Mouse (Mus musculus): ENCODE measurements around the gene Napsa.

The Napsa gene

DNA sequence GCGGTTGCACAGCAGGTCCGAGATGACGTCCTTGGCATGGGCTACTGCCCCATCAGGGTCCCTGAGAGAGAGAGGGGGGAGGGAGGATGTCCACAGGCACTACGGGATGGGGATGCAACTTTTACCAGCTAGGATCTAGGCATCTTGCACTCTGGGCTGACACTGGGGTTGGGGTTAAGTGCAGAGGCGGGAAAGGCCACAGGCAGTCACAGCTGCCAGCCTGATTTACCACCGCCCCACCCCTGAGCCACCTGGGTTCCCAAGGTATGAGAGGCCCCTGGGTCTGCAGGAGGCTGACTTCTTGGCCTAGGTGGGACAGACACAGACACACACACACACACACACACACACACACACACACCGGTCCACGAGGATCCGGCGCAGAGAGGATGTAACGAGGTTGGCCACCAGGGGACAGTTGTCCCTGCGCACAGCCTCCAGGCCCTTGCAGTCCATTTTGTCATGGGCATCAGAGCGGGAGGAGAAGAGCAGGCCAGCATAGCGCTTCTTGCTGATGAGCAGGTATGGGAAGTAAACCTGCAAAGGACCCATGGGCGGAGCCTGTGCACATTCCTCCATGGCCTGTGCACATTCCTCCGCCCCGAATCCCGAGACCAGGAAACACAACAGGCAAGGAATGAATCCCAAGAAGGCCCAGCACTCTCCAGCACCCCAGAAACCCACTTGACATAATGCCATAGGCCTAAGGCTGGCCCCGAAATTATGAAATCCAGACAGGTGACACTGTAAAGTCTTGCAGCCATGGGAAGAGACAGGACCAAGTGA, 37.3 kb upstream of the Napsa start:
- Histone ChIP-seq H3K27me3 (ENCODE audit: control insufficient read depth, insufficient read depth, low read length, poor library complexity, severe bottlenecking) (no peaks in the 10 kb centered on the region), H3K36me3 (ENCODE audit: control insufficient read depth, insufficient read depth, low read length, poor library complexity, severe bottlenecking) (peaks cover 18% of the 10 kb centered on the region)
- DNase-seq (ENCODE audit: low read depth, low spot score) = peak; percentile 60

DNA sequence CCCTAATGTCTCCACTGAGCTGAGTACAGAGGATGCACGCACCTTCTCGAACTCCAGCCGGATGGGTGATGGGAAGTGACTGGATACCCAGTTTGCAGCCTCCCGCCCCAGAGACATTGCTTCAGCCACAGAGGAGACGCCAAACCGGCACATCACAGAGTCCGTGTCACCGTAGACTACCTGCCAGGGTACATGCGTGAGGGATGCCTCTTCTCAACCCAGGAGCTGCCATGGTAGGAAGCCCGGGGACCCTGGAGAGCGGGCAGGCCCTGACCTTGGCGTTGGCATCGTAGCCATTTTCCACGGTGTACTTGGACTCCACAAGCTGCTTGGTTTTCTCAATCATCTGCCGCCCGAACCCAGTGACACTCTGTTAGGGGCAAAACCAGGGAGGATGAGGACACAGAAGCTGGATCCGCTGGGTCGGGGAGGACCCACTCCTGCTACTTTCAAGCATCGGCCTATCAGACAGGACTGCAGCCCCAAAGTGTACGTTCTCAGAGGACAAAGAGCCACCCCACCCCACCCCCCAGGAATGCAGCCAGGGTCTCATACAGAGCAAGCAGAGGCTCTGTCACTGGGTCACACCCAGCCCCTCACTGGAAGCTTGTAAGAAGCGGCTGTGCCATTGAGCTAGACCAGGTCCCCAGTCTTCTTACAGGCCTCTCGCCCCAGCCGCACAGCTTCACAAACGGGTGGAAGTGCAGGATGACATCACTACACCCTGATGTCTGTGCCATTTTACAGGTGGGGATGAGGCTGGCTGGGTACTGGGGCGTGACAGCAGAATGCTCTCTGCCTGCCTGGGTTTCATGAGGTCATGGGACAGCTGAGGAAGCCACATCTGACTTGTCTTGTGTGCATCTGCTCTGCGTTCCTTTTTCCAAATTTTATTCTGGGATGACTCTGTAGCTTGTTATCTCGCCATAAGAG, 36.3 kb upstream of the Napsa start:
- Histone ChIP-seq H3K27me3 (ENCODE audit: control insufficient read depth, insufficient read depth, low read length, poor library complexity, severe bottlenecking) (no peaks in the 10 kb centered on the region), H3K36me3 (ENCODE audit: control insufficient read depth, insufficient read depth, low read length, poor library complexity, severe bottlenecking) (peaks cover 21% of the 10 kb centered on the region)
- peak; percentile 88 for DNase-seq (ENCODE audit: low read depth, low spot score)

DNA sequence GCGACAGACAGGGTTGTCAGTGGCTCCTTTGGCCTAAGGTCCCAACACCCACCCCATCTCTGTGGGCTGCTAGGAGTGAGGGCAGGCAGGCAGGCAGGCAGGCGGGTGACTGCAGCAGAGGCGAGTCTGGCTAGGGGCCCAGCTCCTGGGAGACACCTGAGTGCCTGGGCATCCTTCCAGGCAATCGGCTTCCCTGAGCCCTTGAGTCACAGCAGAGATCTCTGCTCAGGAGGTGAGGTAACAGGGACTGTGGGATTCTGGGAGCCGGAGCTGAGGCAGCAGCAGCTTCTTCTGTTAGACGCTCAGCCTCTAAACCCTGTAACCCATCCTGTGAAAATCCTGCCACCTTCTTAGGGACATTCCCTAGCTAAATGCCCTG, 35.6 kb upstream of the Napsa start:
- peaks cover 25% of the 10 kb centered on the region for H3K36me3 ChIP-seq (ENCODE audit: control insufficient read depth, insufficient read depth, low read length, poor library complexity, severe bottlenecking)
- DNase-seq (ENCODE audit: low read depth, low spot score) = no peak
- no peaks in the 10 kb centered on the region for H3K27me3 ChIP-seq (ENCODE audit: control insufficient read depth, insufficient read depth, low read length, poor library complexity, severe bottlenecking)

DNA sequence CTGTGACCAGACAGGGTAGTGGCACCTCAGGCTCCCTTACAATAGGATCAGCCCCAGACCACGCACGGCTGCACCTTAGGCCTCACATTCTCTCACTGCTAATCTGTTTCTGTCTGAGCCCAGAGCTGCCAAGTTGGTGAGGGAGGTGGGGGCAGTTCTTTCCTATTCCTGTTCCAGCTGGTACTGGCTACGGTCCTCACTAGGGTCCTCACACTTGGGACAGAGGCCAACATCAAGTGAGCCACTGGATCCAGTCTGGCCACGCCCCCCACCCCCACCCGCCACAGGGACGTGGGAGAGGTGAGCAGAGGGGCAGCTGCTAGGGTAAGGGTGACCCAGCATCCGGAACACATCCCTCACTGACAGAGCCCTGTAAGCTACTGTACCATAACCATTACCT, 35.2 kb upstream of the Napsa start:
- no peak for DNase-seq (ENCODE audit: low read depth, low spot score)

DNA sequence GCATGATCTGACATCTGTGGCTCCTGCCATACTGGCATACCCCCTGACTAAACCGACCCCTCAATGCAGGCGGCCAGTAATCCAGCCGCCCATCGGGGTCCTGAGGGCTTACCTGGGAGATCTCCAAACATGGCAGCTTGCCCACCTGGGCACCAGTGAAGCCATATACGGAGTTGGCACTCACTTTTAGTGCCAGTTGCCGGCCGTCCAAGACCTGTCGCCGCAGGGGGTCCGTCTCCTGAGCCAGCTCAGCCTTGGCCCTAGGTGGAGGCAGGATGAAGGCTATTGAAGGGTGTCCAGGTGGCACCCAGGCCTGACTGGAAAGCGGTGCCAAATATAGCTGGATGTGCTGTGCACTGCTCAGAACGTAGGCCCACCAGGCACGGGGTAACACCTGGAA, 34.7 kb upstream of the Napsa start:
- Histone ChIP-seq H3K36me3 (ENCODE audit: control insufficient read depth, insufficient read depth, low read length, poor library complexity, severe bottlenecking) (peaks cover 28% of the 10 kb centered on the region), H3K27me3 (ENCODE audit: control insufficient read depth, insufficient read depth, low read length, poor library complexity, severe bottlenecking) (no peaks in the 10 kb centered on the region)
- DNase-seq (ENCODE audit: low read depth, low spot score) = no peak

More for the DNA sequence above, 35.2 kb upstream of the Napsa start:
- Histone ChIP-seq H3K36me3 (ENCODE audit: control insufficient read depth, insufficient read depth, low read length, poor library complexity, severe bottlenecking) (peaks cover 28% of the 10 kb centered on the region), H3K27me3 (ENCODE audit: control insufficient read depth, insufficient read depth, low read length, poor library complexity, severe bottlenecking) (no peaks in the 10 kb centered on the region)

DNA sequence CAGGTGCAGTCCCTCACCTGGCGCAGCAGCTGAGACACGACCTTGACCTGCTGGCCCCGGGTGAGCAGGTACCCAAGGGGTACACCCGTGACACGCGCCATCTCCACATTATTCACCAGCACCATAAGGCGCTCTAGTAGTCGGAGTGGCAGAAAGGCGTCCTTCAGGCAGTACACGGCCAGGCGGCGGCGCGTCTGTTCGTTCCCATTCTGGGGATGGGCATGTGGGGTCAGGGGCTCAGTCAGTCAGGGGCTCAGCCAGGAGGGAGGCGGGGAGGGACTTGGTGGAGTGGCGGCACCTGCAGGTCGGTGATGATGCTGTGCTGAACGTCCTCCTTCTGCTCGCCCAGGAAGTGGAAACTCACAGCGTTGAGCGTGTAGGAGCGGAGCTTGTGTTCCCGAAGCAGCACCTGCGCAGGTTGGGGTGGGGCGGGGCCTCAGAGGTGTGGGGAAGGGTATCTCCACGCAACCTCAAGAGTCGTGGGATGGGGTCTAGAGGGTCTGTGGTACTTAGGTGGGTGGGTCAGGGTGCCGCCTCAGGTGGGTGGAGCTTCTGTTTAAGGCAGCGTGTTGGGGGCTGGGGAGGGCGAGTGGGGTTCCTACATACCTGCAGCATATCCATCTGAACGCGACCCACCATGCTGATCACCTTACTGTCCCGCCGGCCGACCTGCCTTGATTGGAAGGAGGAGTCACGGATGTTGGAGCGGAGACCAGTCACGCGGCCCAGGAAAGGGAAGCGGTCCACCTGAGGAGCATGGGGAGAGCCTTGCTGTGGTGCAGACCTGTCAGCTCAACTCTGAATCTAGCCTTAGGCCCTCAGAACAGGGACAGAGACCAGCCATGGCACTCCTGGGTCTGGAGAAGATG, 33.2 kb upstream of the Napsa start:
- H3K27me3 ChIP-seq (ENCODE audit: control insufficient read depth, insufficient read depth, low read length, poor library complexity, severe bottlenecking) = no peaks in the 10 kb centered on the region
- peaks cover 30% of the 10 kb centered on the region for H3K36me3 ChIP-seq (ENCODE audit: control insufficient read depth, insufficient read depth, low read length, poor library complexity, severe bottlenecking)
- DNase-seq (ENCODE audit: low read depth, low spot score) = no peak

DNA sequence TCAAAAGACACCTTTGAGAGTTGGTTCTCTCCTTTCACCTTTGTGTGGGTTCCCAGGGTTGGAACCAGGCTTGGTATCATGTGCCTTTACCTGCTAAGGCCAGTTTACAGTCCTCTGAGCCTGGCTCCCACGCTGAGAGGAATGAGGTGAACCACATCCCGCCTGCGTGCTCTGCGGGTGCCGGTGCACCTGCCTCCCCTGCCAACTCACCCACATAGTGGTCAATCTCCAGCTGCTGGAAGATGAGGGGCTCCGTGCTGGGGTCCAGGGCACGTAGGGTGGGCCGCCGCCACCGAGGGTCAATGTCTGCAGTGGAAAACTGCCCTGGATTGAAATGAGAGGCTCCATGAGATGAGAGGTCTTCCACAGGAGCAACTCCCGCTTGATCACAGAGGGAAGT, 29.6 kb upstream of the Napsa start:
- Histone ChIP-seq H3K27me3 (ENCODE audit: control insufficient read depth, insufficient read depth, low read length, poor library complexity, severe bottlenecking) (no peaks in the 10 kb centered on the region), H3K36me3 (ENCODE audit: control insufficient read depth, insufficient read depth, low read length, poor library complexity, severe bottlenecking) (peaks cover 22% of the 10 kb centered on the region)
- no peak for DNase-seq (ENCODE audit: low read depth, low spot score)

DNA sequence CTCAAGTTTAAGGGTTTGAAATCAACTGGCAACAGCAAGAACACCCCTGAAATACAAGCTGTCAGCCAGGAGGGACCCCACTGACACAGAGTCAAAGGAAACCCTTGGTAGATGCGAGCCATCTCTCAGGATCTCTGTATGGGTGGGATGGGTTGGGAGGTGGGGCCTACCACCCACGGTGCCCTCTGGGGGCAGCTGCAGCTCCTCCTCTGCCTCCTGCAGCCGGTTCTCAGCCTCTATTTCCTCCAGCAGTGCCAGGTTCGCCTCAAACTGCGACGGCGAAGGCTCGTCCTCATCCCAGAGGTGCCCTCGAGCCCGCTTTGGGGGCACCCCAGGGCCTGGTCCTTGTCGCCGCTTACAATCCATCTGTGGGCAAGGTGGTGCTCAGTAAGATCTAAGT, 29.1 kb upstream of the Napsa start:
- peaks cover 19% of the 10 kb centered on the region for H3K36me3 ChIP-seq (ENCODE audit: control insufficient read depth, insufficient read depth, low read length, poor library complexity, severe bottlenecking)
- no peaks in the 10 kb centered on the region for H3K27me3 ChIP-seq (ENCODE audit: control insufficient read depth, insufficient read depth, low read length, poor library complexity, severe bottlenecking)
- no peak for DNase-seq (ENCODE audit: low read depth, low spot score)

DNA sequence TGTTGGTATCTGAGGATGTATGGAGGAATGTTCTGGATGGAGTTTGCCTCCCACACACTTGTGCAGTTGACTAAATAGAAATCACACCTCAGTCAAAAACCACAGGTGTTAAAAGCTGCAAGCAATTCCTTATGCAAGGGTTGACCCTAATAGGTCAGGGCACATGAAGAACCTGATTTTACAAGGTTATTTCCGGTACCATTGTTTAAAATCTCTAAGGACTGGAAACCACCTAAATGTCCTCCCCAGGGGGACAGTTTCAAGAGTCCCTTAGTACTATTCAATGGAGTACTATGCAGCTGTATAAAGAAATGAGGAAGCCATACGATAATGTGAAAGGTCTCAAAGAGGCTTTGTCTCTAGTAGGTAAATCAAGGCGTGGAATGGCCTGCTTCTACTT, 25.9 kb upstream of the Napsa start:
- H3K27me3 ChIP-seq (ENCODE audit: control insufficient read depth, insufficient read depth, low read length, poor library complexity, severe bottlenecking) = no peaks in the 10 kb centered on the region
- H3K36me3 ChIP-seq (ENCODE audit: control insufficient read depth, insufficient read depth, low read length, poor library complexity, severe bottlenecking) = peaks cover 19% of the 10 kb centered on the region
- peak; percentile 74 for DNase-seq (ENCODE audit: low read depth, low spot score)

DNA sequence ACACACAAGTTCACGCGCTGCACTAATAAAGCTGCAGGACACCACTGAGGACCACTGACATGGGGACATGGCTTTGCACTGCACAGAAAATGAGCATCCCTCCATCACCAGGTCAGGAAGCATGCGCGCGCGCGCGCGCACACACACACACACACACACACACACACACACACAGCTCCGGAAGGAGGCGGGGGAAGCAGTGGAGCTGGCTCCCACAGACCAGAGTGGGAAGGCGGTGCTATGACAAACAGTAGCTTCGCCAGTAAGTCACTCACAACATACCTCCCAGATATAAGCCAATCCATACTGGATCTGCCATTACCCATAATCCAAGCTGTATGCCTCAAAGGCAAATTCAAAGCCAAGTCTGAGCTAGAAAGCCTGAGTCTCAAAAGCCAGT, 25.1 kb upstream of the Napsa start:
- Histone ChIP-seq H3K36me3 (ENCODE audit: control insufficient read depth, insufficient read depth, low read length, poor library complexity, severe bottlenecking) (peaks cover 19% of the 10 kb centered on the region), H3K27me3 (ENCODE audit: control insufficient read depth, insufficient read depth, low read length, poor library complexity, severe bottlenecking) (no peaks in the 10 kb centered on the region)
- peak; percentile 62 for DNase-seq (ENCODE audit: low read depth, low spot score)

DNA sequence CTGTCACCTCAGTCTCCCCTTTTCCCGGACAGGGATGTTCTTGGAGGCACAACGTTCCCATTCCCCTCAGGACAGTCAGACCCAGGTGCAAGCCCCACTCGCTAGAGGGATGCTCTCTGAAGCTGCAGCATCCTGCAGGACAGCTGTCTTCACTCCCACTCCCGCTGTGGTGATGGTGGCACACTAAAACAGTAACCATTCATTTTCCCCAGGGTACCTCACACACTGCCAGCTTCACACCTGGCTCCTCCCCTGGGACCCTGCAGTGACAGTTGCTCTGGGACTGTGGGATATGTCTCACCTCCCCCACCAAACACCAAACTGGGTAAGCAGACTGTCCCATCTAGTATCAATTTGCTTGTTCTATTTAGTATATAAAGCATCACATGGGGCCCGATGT, 24.5 kb upstream of the Napsa start:
- Histone ChIP-seq H3K36me3 (ENCODE audit: control insufficient read depth, insufficient read depth, low read length, poor library complexity, severe bottlenecking) (peaks cover 18% of the 10 kb centered on the region), H3K27me3 (ENCODE audit: control insufficient read depth, insufficient read depth, low read length, poor library complexity, severe bottlenecking) (no peaks in the 10 kb centered on the region)
- DNase-seq (ENCODE audit: low read depth, low spot score) = peak; percentile 57

DNA sequence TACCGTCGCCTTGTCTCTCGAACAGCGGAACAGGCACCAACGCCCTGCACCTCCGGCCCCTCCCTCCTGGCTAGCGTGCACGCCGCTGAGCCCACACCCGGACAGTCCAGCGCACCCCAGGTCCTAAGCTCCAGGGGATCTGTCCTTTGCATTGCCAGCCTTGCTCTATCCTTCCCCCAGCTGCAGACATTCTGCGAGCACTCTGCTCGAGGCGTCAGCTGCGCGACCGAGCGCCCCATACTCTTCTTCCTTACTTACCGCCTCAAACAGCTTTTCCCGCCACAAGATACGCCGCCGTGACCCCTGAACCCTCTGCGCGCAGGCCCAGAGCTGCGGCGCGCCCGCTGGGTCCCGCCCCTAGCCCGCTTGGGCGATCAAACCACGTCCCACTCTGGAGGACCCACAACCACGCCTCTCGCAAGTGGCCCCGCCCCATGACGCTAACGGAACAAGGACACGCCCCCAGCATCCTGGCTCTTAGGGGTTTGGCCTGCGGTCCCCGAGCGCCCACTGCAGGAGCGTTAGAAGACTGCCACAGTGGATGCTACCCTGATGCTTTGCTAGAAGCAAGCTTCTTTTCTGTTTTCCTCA, 23.6 kb upstream of the Napsa start, which contains the start of gene Pold1:
Gene Pold1, minus strand, starts transcription at position 353 of the 591 bp plus-strand sequence.
- Histone ChIP-seq H3K36me3 (ENCODE audit: control insufficient read depth, insufficient read depth, low read length, poor library complexity, severe bottlenecking) (peaks cover 18% of the 10 kb centered on the region), H3K27me3 (ENCODE audit: control insufficient read depth, insufficient read depth, low read length, poor library complexity, severe bottlenecking) (no peaks in the 10 kb centered on the region)
- peak; percentile 100 for DNase-seq (ENCODE audit: low read depth, low spot score)

DNA sequence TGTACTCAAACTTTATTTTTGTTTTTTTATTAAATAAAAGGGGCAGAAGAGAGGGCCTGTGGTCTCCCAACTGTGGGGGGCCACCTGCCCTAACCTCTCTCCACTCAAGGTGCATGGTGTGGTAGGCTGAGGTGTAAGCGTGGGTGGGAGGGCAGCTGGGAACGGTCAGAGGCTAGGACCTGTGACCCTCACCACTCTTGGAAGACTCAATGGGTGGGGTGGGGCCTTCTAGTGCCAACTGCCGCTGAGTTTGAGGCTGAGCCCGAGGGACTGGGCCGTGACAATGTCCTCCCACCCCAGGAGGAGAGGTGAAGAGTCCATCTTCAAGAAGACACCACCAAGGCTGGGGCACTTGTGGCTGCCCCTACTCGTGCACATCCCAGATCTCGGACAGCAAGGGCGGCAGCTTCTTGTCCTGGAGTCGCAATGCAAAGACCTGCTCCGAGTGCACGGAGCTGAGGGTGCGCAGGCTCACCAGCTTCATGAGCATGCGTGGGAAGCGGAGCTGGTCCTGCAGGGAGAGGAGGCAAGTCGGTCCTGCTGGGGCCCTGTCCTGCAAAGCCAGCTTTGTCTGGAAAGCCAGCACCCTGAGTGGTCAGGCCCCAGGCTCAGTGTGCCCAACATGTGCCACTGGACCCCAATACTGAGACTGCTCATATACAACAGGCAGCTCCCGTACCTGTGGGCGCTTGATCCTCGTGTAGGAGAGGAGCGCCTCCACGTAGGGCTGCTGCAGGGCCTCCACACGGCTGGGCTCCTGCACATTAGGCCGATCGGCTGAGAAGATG, 22.4 kb upstream of the Napsa start:
- peak; percentile 15 for DNase-seq (ENCODE audit: low read depth, low spot score)
- Histone ChIP-seq H3K36me3 (ENCODE audit: control insufficient read depth, insufficient read depth, low read length, poor library complexity, severe bottlenecking) (peaks cover 18% of the 10 kb centered on the region), H3K27me3 (ENCODE audit: control insufficient read depth, insufficient read depth, low read length, poor library complexity, severe bottlenecking) (no peaks in the 10 kb centered on the region)

DNA sequence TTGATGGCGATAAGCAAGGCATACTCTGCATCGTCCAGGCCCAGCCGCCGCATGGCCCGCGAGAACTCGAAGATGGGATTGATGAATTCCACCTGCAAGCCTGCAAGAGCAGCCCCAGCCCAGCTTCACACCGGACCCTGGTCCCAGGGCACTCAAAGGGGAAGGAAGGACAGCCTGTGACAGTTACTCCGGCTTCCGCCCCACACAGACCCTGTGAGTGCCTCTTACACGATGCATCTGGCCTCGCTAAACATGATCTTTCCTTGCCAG, 21.8 kb upstream of the Napsa start:
- DNase-seq (ENCODE audit: low read depth, low spot score) = no peak
- peaks cover 18% of the 10 kb centered on the region for H3K36me3 ChIP-seq (ENCODE audit: control insufficient read depth, insufficient read depth, low read length, poor library complexity, severe bottlenecking)
- no peaks in the 10 kb centered on the region for H3K27me3 ChIP-seq (ENCODE audit: control insufficient read depth, insufficient read depth, low read length, poor library complexity, severe bottlenecking)

Data from splenic B cell, adult 2 months (primary cell).